Mouse (Mus musculus) lung, adult 18-20 months (tissue): Measurements from ENCODE around the gene Shisa9.
A peak's percentile ranks its signal among the peaks of the same experiment; 100 is the strongest.

Source experiments
- DNase-seq, 2 experiments: peaks; one replicate each; pipeline ENCODE4 v3.0.0; 2022; ENCODE audit warnings: mixed read lengths in 2 of 2

Gene Shisa9

GRCm38 (mm10) chr16:12201216-12201615, 217.3 kb downstream of the Shisa9 start:
- no peak for DNase-seq

- DNase-seq: no peak
Observed at GRCm38 (mm10) chr16:12202151-12202550, 218.2 kb downstream of the Shisa9 start.

- no peak for DNase-seq
Observed at GRCm38 (mm10) chr16:12203055-12203454, 219.1 kb downstream of the Shisa9 start.

GRCm38 (mm10) chr16:12204423-12204822, 220.5 kb downstream of the Shisa9 start:
- DNase-seq: no peak

GRCm38 (mm10) chr16:12206421-12206950, 222.6 kb downstream of the Shisa9 start:
- no peak for DNase-seq

- DNase-seq: no peak
Observed at GRCm38 (mm10) chr16:12206951-12207350, 223.0 kb downstream of the Shisa9 start.

GRCm38 (mm10) chr16:12209355-12209754, 225.4 kb downstream of the Shisa9 start:
- DNase-seq: no peak

GRCm38 (mm10) chr16:12209819-12210218, 225.9 kb downstream of the Shisa9 start:
- DNase-seq: no peak

- no peak for DNase-seq
Observed at GRCm38 (mm10) chr16:12214018-12214417, 230.1 kb downstream of the Shisa9 start.

- no peak for DNase-seq
Observed at GRCm38 (mm10) chr16:12217289-12218150, 233.6 kb downstream of the Shisa9 start.

- DNase-seq: no peak
Observed at GRCm38 (mm10) chr16:12218151-12218532, 234.2 kb downstream of the Shisa9 start.

- DNase-seq: no peak
Observed at GRCm38 (mm10) chr16:12219821-12220220, 235.9 kb downstream of the Shisa9 start.

GRCm38 (mm10) chr16:12223537-12223936, 239.6 kb downstream of the Shisa9 start:
- no peak for DNase-seq

GRCm38 (mm10) chr16:12226937-12227336, 243.0 kb downstream of the Shisa9 start:
- DNase-seq: no peak

- peak in 1 of 2 experiments; percentile 7 for DNase-seq
Observed at GRCm38 (mm10) chr16:12233288-12233687, 249.4 kb downstream of the Shisa9 start.

- DNase-seq: no peak
Observed at GRCm38 (mm10) chr16:12234289-12234688, 250.4 kb downstream of the Shisa9 start.

GRCm38 (mm10) chr16:12238611-12239010, 254.7 kb downstream of the Shisa9 start:
- DNase-seq: no peak

- no peak for DNase-seq
Observed at GRCm38 (mm10) chr16:12259361-12259760, 275.4 kb downstream of the Shisa9 start.

- no peak for DNase-seq
Observed at GRCm38 (mm10) chr16:12265828-12266227, 281.9 kb downstream of the Shisa9 start.

- DNase-seq: no peak
Observed at GRCm38 (mm10) chr16:12300523-12300922, 316.6 kb downstream of the Shisa9 start.

- no peak for DNase-seq
Observed at GRCm38 (mm10) chr16:12303420-12303819, 319.5 kb downstream of the Shisa9 start.

- DNase-seq: no peak
Observed at GRCm38 (mm10) chr16:12307318-12307965, 323.5 kb downstream of the Shisa9 start.

GRCm38 (mm10) chr16:12309826-12310225, 325.9 kb downstream of the Shisa9 start:
- DNase-seq: no peak

GRCm38 (mm10) chr16:12315627-12316026, 331.7 kb downstream of the Shisa9 start:
- no peak for DNase-seq
